Mouse (Mus musculus) CD4-positive helper T cell, adult 2 months (primary cell): ENCODE measurements around the gene Nptxr.

Experiments
- DNase-seq: peaks from one replicate; pipeline ENCODE4 v3.0.0-alpha.2; 2012; ENCODE audit warnings: low read depth, missing footprints, low spot score

The Nptxr gene

DNA sequence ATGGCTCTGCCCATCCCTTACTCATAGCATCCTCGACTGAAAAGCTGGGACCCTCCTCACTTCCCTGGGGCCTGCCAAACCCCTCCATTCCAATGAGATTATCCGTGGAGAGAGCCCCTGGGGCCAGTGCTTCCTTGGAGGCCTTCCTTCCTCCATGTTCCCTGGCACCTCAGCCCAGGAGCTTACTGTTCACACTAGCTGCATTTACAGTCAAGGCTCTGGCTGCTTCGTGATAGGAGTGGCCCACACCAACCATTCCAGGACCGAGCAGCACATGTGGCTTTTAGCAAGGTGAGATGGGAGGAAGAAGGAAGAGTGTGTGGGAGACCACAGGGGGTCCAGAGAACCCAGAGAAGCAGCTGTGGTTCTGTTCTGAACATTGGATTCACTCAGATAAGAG, 50.7 kb downstream of the Nptxr start:
- DNase-seq: no peak

GRCm38 (mm10) chr15:79753420-79753752, 51.2 kb downstream of the Nptxr start:
- no peak for DNase-seq

GRCm38 (mm10) chr15:79752742-79753419, 51.7 kb downstream of the Nptxr start:
- DNase-seq: peak; percentile 72

- peak; percentile 30 for DNase-seq
These were observed 52.8 kb downstream of the Nptxr start for GRCm38 (mm10) chr15:79751772-79752171.

GRCm38 (mm10) chr15:79750266-79750665, 54.3 kb downstream of the Nptxr start:
- no peak for DNase-seq

GRCm38 (mm10) chr15:79749162-79749561, 55.4 kb downstream of the Nptxr start:
- no peak for DNase-seq

GRCm38 (mm10) chr15:79747998-79748397, 56.6 kb downstream of the Nptxr start:
- DNase-seq: peak; percentile 22

DNA sequence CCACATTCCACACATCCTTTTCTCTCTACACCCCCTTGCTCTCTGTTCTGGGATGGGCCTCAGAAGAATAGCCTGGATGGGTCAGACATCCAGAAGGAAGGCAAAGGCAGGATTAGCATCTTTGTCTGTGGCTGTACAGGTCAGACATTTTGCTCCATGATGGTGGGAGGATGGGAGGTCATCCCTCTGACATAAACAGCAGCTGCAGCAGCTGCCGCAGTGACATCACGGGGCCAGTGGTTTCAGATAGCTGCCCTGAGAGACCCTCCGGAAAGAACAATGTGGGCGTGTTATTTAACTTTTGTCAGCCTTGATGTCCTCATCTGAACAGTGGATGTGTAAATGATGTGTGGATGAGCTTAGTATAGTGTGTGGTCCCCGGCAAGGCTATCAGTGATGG, 58.7 kb downstream of the Nptxr start:
- no peak for DNase-seq

DNA sequence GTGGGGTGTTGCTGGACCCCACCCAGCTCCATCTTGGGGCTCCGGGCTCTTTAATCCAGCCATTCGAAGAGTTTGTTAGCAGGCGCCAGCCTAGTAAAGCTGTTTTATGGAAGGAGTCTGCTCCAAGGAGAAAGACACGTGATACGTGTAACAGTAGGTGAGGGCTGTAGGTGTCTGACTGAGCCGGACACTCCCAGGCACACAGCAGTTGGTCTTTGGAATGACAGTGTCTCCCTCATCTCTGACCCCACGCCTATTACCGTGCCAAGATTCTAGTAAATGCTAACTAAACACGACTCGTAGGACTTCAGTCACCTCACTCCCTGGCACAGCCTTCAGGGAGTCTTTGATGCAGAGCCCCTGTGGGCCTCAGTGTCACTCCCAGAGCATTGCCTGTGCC, 59.3 kb downstream of the Nptxr start:
- no peak for DNase-seq

GRCm38 (mm10) chr15:79744742-79745141, 59.8 kb downstream of the Nptxr start:
- no peak for DNase-seq

DNA sequence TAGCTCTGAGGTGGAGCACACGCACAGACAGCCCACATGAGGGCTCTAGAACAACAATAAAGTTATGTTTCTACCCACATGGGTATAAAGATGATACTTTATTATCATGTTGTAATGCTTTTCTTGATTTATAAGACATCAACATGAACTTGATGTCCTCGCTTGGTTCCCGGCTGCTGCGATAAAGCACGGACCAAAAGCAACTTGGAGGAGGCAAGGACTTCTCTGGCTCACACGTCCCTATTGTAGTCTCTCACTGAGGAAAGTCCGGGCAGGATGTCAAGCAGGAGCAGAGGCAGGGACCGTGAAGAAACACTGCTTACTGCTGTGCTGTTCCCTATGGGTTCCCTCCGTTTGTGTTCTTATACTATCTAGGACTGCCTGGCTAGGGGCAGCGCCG, 60.6 kb downstream of the Nptxr start:
- no peak for DNase-seq

DNA sequence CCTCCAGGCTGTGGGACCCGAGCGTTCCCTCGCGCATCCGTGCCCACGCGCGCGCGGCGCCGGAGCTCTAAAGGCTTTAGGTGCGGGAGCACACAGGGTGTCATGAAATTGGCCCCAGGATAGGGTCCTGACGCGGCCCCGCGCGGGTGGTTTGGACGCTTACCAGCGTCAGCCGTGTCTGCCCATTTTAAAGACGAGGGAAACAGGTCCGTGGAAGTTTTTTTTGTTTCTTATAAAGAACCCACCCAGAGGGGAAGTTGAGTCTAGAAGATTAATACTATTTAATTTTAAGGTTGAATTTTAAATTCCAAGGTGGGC, 61.9 kb downstream of the Nptxr start:
- DNase-seq: no peak

DNA sequence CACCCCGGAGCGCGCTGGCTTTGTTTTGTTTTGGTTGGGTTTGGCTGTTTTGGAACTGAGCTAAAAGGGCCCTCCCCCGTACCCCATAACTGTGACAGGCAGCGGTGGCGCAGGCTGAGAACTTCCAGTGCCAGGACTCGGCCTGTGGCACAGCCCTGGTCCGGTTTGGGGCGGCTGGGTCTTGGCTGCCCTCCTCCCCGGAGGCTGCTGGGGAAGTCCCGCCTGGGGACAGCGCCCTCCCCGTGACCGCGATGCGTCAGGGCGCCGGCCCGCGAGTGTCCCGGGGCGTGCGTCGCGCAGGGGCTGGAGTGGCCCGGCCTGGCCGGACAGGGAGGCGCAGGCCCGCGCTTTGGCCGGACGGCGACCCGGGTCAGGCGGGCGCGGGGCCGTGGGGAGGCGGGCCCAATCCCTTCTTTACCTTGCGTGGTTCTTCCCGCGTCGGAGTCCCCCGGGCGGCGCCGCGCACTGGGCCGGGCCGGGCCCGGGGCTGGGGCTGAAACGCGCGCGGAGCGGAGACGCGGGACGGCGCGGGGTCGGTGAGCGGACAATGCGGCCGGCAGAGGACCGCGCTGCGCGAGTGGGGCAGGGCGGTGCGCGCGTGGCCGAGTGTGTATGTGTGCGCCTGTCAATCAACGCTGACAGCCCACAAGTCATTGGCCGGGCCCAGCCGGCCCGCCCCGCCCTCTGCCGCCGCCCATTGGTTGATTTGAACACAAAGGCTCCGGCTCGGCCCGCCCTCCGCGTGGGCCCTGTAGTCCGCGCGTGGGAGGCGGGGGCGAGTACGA, 62.5 kb downstream of the Nptxr start, which contains the start of gene Sun2:
TSS of gene Sun2 (minus strand) at position 616 of the 785 bp plus-strand sequence.
- DNase-seq: peak; percentile 93

DNA sequence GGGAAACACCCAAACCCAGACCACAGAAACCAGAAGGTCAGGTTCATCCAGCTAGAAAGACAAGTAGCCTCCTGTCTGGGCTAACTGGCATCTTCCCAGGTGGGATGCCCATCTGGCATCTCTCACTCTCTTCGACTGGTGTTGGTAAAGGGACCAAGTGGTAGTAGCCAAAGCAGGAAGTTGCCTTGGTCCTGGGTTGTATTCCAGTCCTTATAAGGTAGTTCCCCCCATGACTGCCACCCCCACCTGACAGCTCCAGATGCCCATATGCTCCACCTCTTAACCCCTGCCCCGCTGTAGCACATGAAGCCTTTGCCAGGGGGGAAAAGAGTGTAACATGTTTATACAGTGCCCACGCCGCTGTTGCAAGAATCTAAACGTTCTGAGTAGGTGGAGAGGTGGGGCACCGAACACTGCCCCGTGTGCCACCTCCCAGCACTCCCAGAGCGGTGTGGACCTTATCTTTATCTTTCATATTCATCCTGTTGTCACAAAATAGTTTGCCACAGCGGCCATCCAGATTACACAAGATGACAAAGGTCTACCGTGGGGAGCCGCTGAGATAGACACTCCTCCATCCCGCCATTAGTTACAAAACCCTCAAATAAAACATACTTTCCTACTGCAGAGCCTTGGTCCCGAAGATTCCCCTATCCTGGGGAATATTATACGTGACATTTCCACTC, 63.2 kb downstream of the Nptxr start:
- DNase-seq: peak; percentile 86

DNA sequence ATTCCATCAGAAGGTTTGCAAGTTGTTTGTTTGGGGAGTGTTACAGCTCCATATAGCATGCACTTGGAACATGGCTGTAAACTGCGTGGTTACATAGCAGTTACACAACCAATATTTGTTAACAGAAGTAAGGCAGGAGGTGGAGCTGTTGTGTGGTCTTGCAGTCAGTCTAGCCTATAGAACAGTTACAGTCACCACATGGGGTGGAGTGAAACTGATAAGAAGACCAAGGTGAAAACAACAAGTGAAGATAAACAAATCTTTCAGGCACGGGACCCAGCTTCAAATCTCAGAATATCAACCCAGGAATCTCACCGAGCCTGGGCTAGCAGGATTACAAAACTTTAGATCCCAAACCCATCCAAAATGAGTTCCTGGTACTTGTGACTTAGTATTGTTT, 63.8 kb downstream of the Nptxr start:
- peak; percentile 78 for DNase-seq
